Mouse (Mus musculus): Measurements from ENCODE around the gene Slc2a6.

- TF ChIP-seq CTCF (IDR thresholded peaks at IDR 0.05; ENCODE audit: low read depth, low read length) (no peak), POLR2A (IDR thresholded peaks at IDR 0.05; ENCODE audit: extremely low read depth, insufficient read depth, low read length) (no peak)
These were observed 728 bp upstream of the Slc2a6 start for GRCm38 (mm10) chr2:27028437-27029015.

Measured in liver, adult 2 months (tissue).